Mouse (Mus musculus) megakaryocyte-erythroid progenitor cell, adult 5-6 weeks (primary cell): ENCODE results near the gene Synpr. TPM values are rescaled to one million over a fixed set of nuclear protein-coding genes. Genes with fewer than 3 reads are reported as not detected.

ENCODE experiments used
- ATAC-seq: replicated peaks from 2 replicates; pipeline ENCODE4 v1.8.0; 2016; ENCODE audit warnings: mild to moderate bottlenecking, inconsistent platforms; ENCODE audit not compliant: severe bottlenecking, poor library complexity, low FRiP score, low TSS enrichment
- total RNA-seq, 2 experiments: library from RNA; stranded (forward) in 1 of 2; stranded (reverse) in 1 of 2; fragments of 200-1000, 215-1000 nt in 1 of 2; fragments of >200 nt in 1 of 2; fragmentation: Nextera tagmentation in 1 of 2; gene quantifications; 2 replicates each; pipeline ENCODE4 v1.2.3; 2014 to 2017

Gene Synpr
- total RNA-seq, 2 experiments from 2014 or later, result not detected

GRCm38 (mm10) chr14:13349170-13349865, 64.7 kb downstream of the Synpr start:
- no peak for ATAC-seq

- ATAC-seq, result peak; percentile 71; the same call in 1 of the 2 replicates
These were observed 69.6 kb downstream of the Synpr start for GRCm38 (mm10) chr14:13354154-13354553.

DNA sequence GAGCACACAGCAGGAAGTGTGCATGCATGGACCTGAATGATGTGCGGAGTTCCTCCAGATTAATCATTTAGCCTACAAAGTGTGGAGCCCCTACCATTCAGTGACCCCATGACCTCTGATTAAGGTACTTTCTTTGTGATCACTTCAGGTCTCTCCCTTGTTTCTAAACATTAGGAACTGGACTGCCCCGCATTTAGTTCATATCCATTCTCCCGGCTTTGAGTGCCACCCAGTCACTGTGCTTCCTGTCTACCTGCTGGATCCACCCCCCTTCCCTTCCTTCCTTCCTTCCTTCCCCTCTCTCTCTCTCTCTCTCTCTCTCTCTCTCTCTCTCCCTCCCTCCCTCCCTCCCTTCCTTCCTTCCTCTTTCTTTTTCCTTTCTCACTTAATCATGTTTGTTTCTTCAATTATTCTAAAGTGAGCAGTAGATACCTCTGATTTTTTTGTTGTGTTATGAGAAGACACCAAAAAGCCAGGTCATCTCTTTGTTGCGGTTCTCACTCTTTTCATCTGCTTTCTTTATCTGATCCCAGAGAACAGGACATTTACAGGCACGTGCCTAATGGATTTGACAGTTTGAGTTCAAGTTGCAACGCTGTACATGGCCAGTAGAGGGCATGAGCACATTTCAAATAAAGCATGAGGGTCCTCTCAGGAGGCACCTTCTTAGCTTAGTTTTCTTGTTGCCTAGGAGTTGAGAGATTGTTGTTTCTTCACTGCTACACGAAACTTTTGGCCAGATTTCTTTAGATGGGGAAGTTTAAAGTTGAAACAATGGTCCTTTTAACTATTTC, 71.2 kb downstream of the Synpr start:
- peak; percentile 89 for ATAC-seq

DNA sequence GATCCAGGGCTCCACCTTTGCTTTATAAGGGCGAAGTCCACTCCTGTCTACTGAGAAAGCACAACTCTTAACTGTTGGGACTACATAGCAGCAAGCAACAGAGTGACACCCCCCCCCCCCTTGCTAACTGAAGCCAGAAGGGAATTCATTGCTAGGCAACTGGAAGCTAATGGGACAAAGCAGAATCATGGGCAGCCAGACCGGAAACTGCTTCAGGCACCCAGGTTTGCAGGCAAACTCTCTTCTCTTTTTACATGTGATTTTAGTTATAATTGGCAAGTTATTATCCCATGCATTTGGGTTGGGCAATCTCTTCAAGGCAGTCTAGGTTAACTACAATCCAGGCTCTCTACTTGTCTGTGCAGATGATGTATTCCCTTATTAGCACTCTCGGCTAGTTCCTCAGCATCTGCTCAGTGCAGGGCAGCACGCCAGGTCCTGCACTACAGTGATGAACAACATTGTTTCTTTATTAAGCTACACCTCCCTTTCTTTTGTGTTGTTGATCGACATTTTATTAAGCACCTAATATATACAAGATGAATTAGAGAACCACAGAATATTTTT, 72.6 kb downstream of the Synpr start:
- no peak for ATAC-seq

DNA sequence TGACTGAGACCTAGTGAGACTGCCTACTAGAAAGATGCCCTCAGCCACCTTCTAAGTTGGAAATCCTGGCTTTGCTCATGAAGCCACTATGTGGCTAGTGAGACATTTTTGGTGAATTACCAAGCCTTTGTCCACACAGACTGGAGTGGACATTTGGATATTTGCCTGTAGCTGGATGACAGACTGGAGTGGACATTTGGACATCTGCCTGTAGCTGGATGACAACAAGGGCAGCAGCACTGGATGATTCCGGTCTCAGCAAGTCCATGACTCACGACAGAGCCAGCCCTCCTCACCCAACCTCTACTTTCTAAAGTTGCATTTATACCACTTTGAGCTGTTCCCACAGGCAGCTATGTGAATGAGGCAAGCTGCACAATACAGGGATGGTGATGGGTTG, 73.5 kb downstream of the Synpr start:
- no peak for ATAC-seq

- no peak for ATAC-seq
These were observed 76.6 kb downstream of the Synpr start for GRCm38 (mm10) chr14:13361184-13361583.

- ATAC-seq, result no peak
These were observed 77.1 kb downstream of the Synpr start for GRCm38 (mm10) chr14:13361642-13362041.

GRCm38 (mm10) chr14:13368309-13368708, 83.7 kb downstream of the Synpr start:
- no peak for ATAC-seq

GRCm38 (mm10) chr14:13389081-13389480, 104.5 kb downstream of the Synpr start:
- ATAC-seq, result no peak

DNA sequence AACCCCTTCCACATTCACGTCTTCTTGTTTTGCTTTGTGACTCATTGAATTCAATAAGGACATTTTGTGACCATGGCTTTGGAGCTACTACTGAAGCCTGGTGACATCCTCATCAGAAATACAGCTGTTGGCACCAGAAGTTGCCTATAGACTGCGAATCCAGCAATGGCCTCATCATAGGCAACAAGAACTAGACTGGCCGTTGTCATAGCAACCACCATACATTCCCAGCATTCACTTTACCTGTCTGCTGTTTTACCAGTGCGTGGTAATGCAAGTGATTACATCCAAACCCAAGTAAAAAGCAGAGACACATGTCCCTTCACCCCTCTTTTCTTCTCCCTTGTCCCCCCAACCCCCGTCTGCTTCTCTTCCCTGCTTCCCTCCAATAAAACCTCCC, 105.4 kb downstream of the Synpr start:
- no peak for ATAC-seq

DNA sequence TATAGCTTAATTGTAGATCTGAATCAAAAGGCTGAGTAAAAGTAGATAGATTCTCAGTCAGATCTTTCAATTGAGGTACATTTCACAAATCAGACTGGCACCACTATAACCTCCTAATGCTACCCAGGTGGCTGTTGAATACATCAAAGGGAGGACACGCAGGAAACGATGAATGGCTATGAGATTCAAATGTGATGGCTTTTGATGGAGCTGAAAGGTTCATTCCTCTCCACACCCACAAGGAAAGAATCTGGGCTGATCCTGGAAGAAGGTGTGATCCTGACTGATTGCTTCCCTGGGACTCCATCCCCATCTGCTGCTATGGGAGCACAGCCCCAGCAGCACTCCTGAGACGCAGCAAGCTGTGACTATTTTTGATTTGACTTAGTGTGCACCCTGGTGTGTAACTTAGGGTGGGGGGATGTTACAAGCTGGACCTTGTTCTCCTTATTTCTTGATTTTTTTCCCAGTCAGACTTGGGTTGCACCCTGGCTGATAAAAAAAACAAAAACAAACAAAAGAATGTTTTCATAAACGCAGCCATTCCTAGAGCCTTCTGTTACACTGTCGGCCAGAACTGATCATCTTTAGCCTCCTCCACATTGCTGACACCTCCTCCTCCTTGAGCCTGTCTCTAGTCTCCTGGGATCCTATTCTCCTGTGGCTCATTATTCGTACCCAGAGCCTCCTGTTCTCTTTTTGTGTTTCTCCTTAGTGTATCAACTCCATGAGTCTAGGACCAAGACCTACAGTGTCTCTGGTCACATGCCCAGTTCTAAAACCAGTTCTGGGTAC, 114.8 kb downstream of the Synpr start:
- ATAC-seq, result no peak

DNA sequence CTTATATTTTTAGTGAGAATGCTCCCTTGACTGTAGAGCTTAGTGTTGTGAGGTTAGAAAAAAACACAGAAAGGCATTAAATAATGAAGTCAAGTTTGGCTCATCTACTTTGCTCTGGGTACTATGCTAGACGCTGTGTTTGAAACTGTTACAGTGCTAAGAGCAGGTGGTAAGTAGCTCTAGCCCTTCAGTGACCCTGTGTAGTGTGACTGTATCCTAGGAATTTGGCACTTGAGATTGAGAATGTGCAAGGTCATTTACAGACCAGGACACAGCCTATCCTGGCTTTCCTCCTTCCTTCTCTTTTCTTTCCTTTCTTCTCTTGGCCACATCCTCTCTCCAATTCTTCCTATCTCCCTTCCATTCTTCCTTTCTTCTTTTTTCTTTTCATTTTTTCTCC, 127.1 kb downstream of the Synpr start:
- ATAC-seq, result no peak

GRCm38 (mm10) chr14:13440723-13441122, 156.1 kb downstream of the Synpr start:
- ATAC-seq, result no peak

- no peak for ATAC-seq
These were observed 160.3 kb downstream of the Synpr start for GRCm38 (mm10) chr14:13444908-13445307.

DNA sequence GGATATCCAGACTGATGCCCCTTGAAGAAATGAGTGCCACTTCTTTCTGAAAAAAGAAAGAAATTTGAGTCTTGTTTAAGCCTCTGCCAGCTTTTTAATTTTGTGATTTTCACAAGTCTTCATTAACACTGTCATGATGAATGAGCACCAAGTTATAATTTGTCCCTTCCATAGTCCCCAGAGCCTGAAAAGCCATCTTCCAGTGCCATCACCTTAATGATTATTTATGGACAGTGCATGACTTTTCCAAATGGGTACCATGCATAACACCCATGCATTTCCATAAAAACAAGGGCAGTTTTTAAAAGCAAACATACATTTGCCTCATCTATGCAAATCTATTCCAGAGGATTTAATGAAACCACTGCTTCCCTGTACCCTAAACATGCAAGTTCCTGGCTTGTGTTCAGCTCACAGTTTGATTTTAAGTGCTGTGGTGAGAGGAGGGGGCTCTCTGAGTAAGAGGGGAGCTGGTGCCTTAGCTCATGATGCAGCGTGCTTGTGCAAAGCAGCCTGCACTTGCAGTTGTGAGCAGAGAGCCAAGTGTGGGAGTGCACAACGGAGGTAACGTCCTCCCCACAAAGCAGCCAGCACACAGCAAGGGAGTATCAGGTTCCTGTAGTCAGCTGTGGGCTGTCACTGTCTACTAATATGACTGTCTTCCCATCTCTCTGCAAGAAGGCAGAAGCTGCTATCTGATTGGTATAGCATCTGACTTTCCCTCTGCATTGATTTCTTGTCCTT, 169.1 kb downstream of the Synpr start:
- ATAC-seq, result no peak

- ATAC-seq, result no peak
These were observed 170.4 kb downstream of the Synpr start for GRCm38 (mm10) chr14:13454991-13455390.

DNA sequence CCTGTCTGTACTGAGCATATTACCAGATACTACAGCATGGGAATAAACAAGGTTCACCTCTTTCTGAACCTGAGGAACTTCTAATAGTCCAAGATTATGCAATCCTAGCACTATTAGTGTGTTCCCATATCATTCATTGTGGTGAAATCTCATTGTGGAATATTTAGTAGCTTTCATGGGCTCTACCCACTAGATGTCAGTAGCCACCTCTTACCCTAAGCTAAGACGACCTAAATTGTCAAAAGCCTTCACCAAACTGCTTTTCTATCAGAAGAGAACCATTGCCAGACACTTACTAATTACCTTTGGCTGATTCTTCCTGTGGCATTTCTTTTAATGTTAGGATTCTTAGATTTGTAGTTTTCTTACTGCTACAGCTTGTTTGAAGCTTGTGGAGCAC, 174.8 kb downstream of the Synpr start:
- no peak for ATAC-seq

DNA sequence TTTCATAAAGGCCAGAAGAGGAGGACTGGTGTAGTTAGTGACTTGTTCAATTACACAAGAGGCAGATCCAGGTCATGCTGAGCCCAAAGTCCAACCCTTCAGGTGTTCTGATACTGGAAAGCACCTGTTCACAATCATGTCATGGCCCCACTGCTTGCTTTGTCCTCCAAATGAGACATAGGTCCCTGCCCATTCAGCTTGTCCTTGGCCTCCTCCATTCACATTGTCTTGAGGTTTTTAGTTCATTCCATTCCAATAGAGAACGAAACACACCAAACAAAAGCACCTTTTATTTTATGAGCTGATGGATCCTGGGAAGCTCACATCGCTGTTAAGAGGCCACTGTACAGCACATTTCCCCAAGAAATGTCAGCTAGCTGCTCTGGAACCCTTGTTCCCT, 184.6 kb downstream of the Synpr start:
- ATAC-seq, result no peak

DNA sequence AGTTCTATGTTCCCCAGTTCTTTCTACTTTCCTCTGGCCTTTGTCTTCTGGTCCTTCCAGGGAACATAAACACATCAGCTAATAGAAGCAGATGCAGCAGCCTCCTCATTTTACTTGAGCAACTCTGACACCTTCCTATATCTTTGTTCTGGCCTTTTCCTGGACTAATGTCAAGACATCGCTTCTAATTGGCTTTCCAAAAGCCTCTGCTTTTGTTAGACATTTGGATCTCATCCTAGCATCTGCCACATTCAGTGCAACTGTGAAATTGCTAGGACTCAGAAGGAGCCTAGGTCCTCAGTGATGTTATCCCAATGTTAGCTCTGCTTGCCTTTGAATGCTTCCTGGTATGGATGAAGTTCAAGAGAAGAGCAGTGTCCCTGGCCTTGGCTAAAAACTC, 193.2 kb downstream of the Synpr start:
- no peak for ATAC-seq
